Mouse (Mus musculus) ES-E14 (cell line): Measurements from ENCODE around the gene Dnaaf2. TPM values are rescaled to one million over a fixed set of nuclear protein-coding genes. Genes with fewer than 3 reads are reported as not detected.

Experiments used
- DNase-seq: peaks from one replicate; pipeline ENCODE4 v3.0.0-alpha.2; 2013; ENCODE audit warnings: low read depth, low spot score
- H3K27ac ChIP-seq: 2 replicates; pipeline ENCODE4 v1.5.1; 2012; ENCODE audit warnings: low read depth, mild to moderate bottlenecking, low read length, moderate library complexity, mixed read lengths; ENCODE audit not compliant: poor library complexity, insufficient read depth, severe bottlenecking
- H3K36me3 ChIP-seq: 2 replicates; pipeline ENCODE4 v1.6.1; 2012; ENCODE audit warnings: mild to moderate bottlenecking, low read length, moderate library complexity, mixed read lengths; ENCODE audit not compliant: control insufficient read depth, poor library complexity, insufficient read depth, severe bottlenecking
- H3K4me1 ChIP-seq, 2 experiments: fragments of 150-350 bp in 1 of 2; sonication (generic) in 1 of 2; 2 replicates each; pipeline ENCODE4 v1.6.1; 2012; ENCODE audit warnings: low read length in 2 of 2, mild to moderate bottlenecking in 1 of 2, mixed read lengths in 1 of 2; ENCODE audit not compliant: control insufficient read depth in 2 of 2, insufficient read depth in 2 of 2, poor library complexity in 1 of 2
- H3K4me3 ChIP-seq, 2 experiments: fragments of 150-350 bp in 1 of 2; sonication (generic) in 1 of 2; 2 replicates each; pipeline ENCODE4 v1.5.1; 2012; ENCODE audit warnings: low read length in 2 of 2, low read depth in 1 of 2, mild to moderate bottlenecking in 1 of 2, mixed read lengths in 1 of 2; ENCODE audit not compliant: insufficient read depth in 1 of 2, poor library complexity in 1 of 2, severe bottlenecking in 1 of 2
- H3K9ac ChIP-seq: 2 replicates; pipeline ENCODE4 v1.6.1; 2012; ENCODE audit warnings: low read depth, mild to moderate bottlenecking, low read length, mixed read lengths; ENCODE audit not compliant: poor library complexity, insufficient read depth, severe bottlenecking
- H3K9me3 ChIP-seq: fragments of 150-350 bp; sonication (generic); 2 replicates; pipeline ENCODE4 v1.6.1; 2012; ENCODE audit warnings: low read depth, mild to moderate bottlenecking, low read length; ENCODE audit not compliant: control insufficient read depth, insufficient read depth
- CHD2 ChIP-seq: IDR thresholded peaks from 2 replicates; pipeline ENCODE4 v1.6.1; 2014; ENCODE audit warnings: mild to moderate bottlenecking, low read depth, low read length, inconsistent platforms
- HCFC1 ChIP-seq: IDR thresholded peaks from 2 replicates; pipeline ENCODE4 v1.6.1; 2012; ENCODE audit warnings: low read length, inconsistent platforms, borderline replicate concordance; ENCODE audit not compliant: insufficient read depth
- MAFK ChIP-seq: IDR thresholded peaks from 2 replicates; pipeline ENCODE4 v1.6.1; 2014; ENCODE audit warnings: mild to moderate bottlenecking, low read depth, low read length, inconsistent platforms; ENCODE audit not compliant: insufficient read depth
- ZC3H11A ChIP-seq: IDR thresholded peaks from 2 replicates; pipeline ENCODE4 v1.6.1; 2012; ENCODE audit warnings: low read depth, mild to moderate bottlenecking, inconsistent platforms, low read length, borderline replicate concordance
- ZNF384 ChIP-seq: IDR thresholded peaks from 2 replicates; pipeline ENCODE4 v1.6.1; 2012; ENCODE audit warnings: low read depth, low read length, inconsistent platforms
- in situ Hi-C, 2 experiments: fragments of 600-800 bp; cut with MboI; formaldehyde crosslinking; loops; one replicate each; pipeline ENCODE4 v1.15.1; 2025; ENCODE audit warnings: low sequenced_read_pairs in 2 of 2, inconsistent platforms in 1 of 2; ENCODE audit not compliant: unreplicated experiment in 2 of 2
- total RNA-seq: library from RNA; depleted of rRNA; stranded (reverse); fragments of 300-350 nt; gene quantifications from 2 replicates; pipeline ENCODE4 v1.2.3, GENCODE M21; 2012

The Dnaaf2 gene
- total RNA-seq, 1 experiment: 4.3 TPM

- no peak overlapping the region for H3K4me3 ChIP-seq
- H3K36me3 ChIP-seq: peaks cover 9% of the 10 kb centered on the region; the same call in 1 of the 2 replicates
- no peak for DNase-seq
These were observed 8.2 kb downstream of the Dnaaf2 start for GRCm38 (mm10) chr12:69190074-69190473.

GRCm38 (mm10) chr12:69186811-69187471, 11.3 kb downstream of the Dnaaf2 start:
- TF ChIP-seq ZC3H11A (no peak), HCFC1 (no peak)
- H3K36me3 ChIP-seq: peaks cover 11% of the 10 kb centered on the region
- no peak overlapping the region for H3K9ac ChIP-seq
- in situ Hi-C loops: no loop called here
- H3K9me3 ChIP-seq: no peaks in the 10 kb centered on the region
- H3K4me3 ChIP-seq: no peak overlapping the region
- DNase-seq: no peak
- H3K27ac ChIP-seq: no peak overlapping the region
- peaks cover 0 to 2% of the 10 kb centered on the region in 2 experiments; a peak in 1 of 4 replicates for H3K4me1 ChIP-seq

More at GRCm38 (mm10) chr12:69190074-69190473, 8.2 kb downstream of the Dnaaf2 start:
- H3K4me1 ChIP-seq: peaks cover 0 to 3% of the 10 kb centered on the region in 2 experiments; a peak in 1 of 4 replicates
- no peak overlapping the region for H3K9ac ChIP-seq
- H3K9me3 ChIP-seq: no peaks in the 10 kb centered on the region
- H3K27ac ChIP-seq: no peak overlapping the region
- TF ChIP-seq HCFC1 (no peak), ZNF384 (no peak), ZC3H11A (no peak), CHD2 (no peak), MAFK (no peak)
- in situ Hi-C loops: no loop called here

GRCm38 (mm10) chr12:69185371-69185770, 12.9 kb downstream of the Dnaaf2 start:
- TF ChIP-seq CHD2 (no peak), ZC3H11A (no peak), HCFC1 (no peak), ZNF384 (no peak), MAFK (no peak)
- Histone ChIP-seq H3K4me1 (peaks cover 0 to 2% of the 10 kb centered on the region in 2 experiments; a peak in 1 of 4 replicates), H3K36me3 (peaks cover 11% of the 10 kb centered on the region), H3K9ac (peak overlapping the region; percentile 91; the same call in 1 of the 2 replicates), H3K9me3 (no peaks in the 10 kb centered on the region), H3K27ac (no peak overlapping the region), H3K4me3 (peak overlapping the region; percentile 92 to 97)
- no peak for DNase-seq
- in situ Hi-C loops: no loop called here

GRCm38 (mm10) chr12:69184342-69185295, 13.6 kb downstream of the Dnaaf2 start:
- Histone ChIP-seq H3K9ac (peak overlapping the region; percentile 91), H3K36me3 (peaks cover 9% of the 10 kb centered on the region), H3K9me3 (no peaks in the 10 kb centered on the region), H3K4me1 (peaks cover 2% of the 10 kb centered on the region in 2 experiments; a peak in 2 of 4 replicates), H3K27ac (peak overlapping the region; percentile 54), H3K4me3 (peak overlapping the region; percentile 92 to 97)
- DNase-seq: no peak
- TF ChIP-seq MAFK (no peak), ZNF384 (no peak), ZC3H11A (no peak), HCFC1 (no peak), CHD2 (no peak)
- in situ Hi-C loops: no loop called here
